Mouse (Mus musculus) heart, embryonic 14.5 days (tissue): ENCODE measurements around the gene Prelp. TPM values are rescaled to one million over a fixed set of nuclear protein-coding genes. Genes with fewer than 3 reads are reported as not detected.
"Not testable (repeated sequence)": the region's sequence is repeated elsewhere in the genome, so short reads cannot be mapped to it uniquely, and the experiment has no call there.

ENCODE experiments used
- ATAC-seq: fragments of 200-750 bp; cut with Nextera tagmentation; 2 replicates; pipeline ENCODE4 v1.8.0; 2017; ENCODE audit warnings: low read depth, moderate TSS enrichment; ENCODE audit not compliant: insufficient number of reproducible peaks, insufficient read depth, low FRiP score
- H3K27ac ChIP-seq, 2 experiments: fragments of 200-500 bp in 1 of 2; fragments of 300-500 bp in 1 of 2; sonication (generic) in 1 of 2; replicated peaks in 1 of 2; 2 replicates each; pipeline ENCODE4 v1.5.1; 2012 to 2014; ENCODE audit warnings: low read depth in 2 of 2, low read length in 2 of 2, control low read depth in 1 of 2, mild to moderate bottlenecking in 1 of 2, mixed read lengths in 1 of 2; ENCODE audit not compliant: control insufficient read depth in 1 of 2, insufficient read depth in 1 of 2
- H3K27me3 ChIP-seq: fragments of 300-500 bp; sonication (generic); 2 replicates; pipeline ENCODE4 v1.6.1; 2014; ENCODE audit warnings: mild to moderate bottlenecking, low read length, control low read depth; ENCODE audit not compliant: control insufficient read depth, insufficient read depth
- H3K36me3 ChIP-seq: fragments of 300-500 bp; sonication (generic); 2 replicates; pipeline ENCODE4 v1.6.1; 2014; ENCODE audit warnings: mild to moderate bottlenecking, control low read depth, low read length, mixed read lengths; ENCODE audit not compliant: control insufficient read depth, insufficient read depth
- H3K4me1 ChIP-seq, 2 experiments: fragments of 200-500 bp in 1 of 2; fragments of 300-500 bp in 1 of 2; sonication (generic) in 1 of 2; 2 replicates each; pipeline ENCODE4 v1.6.1; 2012 to 2014; ENCODE audit warnings: low read length in 2 of 2, control low read depth in 1 of 2, mixed read lengths in 1 of 2; ENCODE audit not compliant: control insufficient read depth in 2 of 2, insufficient read depth in 2 of 2
- H3K4me2 ChIP-seq: fragments of 300-500 bp; sonication (generic); 2 replicates; pipeline ENCODE4 v1.6.1; 2014; ENCODE audit warnings: mild to moderate bottlenecking, low read length
- H3K4me3 ChIP-seq, 2 experiments: fragments of 200-500 bp in 1 of 2; fragments of 300-500 bp in 1 of 2; sonication (generic) in 1 of 2; 2 replicates each; pipeline ENCODE4 v1.5.1; 2012 to 2014; ENCODE audit warnings: low read length in 2 of 2, mild to moderate bottlenecking in 2 of 2, control low read depth in 1 of 2, low read depth in 1 of 2, moderate library complexity in 1 of 2; ENCODE audit not compliant: control insufficient read depth in 1 of 2, insufficient read depth in 1 of 2
- H3K9ac ChIP-seq: fragments of 300-500 bp; sonication (generic); 2 replicates; pipeline ENCODE4 v1.6.1; 2014; ENCODE audit warnings: mild to moderate bottlenecking, low read length
- H3K9me3 ChIP-seq: fragments of 300-500 bp; sonication (generic); 2 replicates; pipeline ENCODE4 v1.6.1; 2016; ENCODE audit warnings: low read length, control low read depth; ENCODE audit not compliant: control insufficient read depth
- WGBS: fragments of 180-500 bp; shearing (Covaris S2); extraction: QIAGEN DNeasy Blood & Tissue Kit; methylation state at CpG from one replicate; pipeline ENCODE4 v1.1.7; 2014; 5-methylcytosine and 5-hydroxymethylcytosine counted together
- polyA plus RNA-seq: library from polyadenylated mRNA; unstranded; fragments of >200 nt; fragmentation: Nextera tagmentation; extraction: Ambion mirVana; gene quantifications from 2 replicates; pipeline ENCODE4 v1.2.1, GENCODE M21; 2014

The Prelp gene
- polyA plus RNA-seq, 1 experiment from 2014 or later, result 2.1 TPM

- H3K4me2 ChIP-seq, H3K27ac ChIP-seq, ATAC-seq, H3K9me3 ChIP-seq, H3K4me3 ChIP-seq, H3K27me3 ChIP-seq, H3K9ac ChIP-seq, H3K36me3 ChIP-seq: not testable (repeated sequence)
- H3K4me1 ChIP-seq, result peaks cover 13 to 25% of the 10 kb centered on the region in 2 experiments
- 86% methylated on average over 1 of the region's 1 CpGs for WGBS
Measured at GRCm38 (mm10) chr1:133963578-133963977, 42.4 kb upstream of the Prelp start.

- H3K4me2 ChIP-seq, H3K27me3 ChIP-seq, ATAC-seq, H3K9me3 ChIP-seq, H3K27ac ChIP-seq, H3K4me3 ChIP-seq, H3K9ac ChIP-seq, H3K36me3 ChIP-seq: not testable (repeated sequence)
- 80% methylated on average over 3 of the region's 3 CpGs for WGBS
- H3K4me1 ChIP-seq, result peaks cover 13 to 25% of the 10 kb centered on the region in 2 experiments
Measured at GRCm38 (mm10) chr1:133963128-133963527, 41.9 kb upstream of the Prelp start.

- Histone ChIP-seq H3K27ac (peak overlapping the region; percentile 57 to 82), H3K36me3 (no peaks in the 10 kb centered on the region), H3K4me1 (peaks cover 13 to 22% of the 10 kb centered on the region in 2 experiments), H3K9ac (peak overlapping the region; percentile 54), H3K27me3 (no peaks in the 10 kb centered on the region), H3K4me3 (peak overlapping the region; percentile 5 to 24; a peak in 2 of 4 replicates), H3K9me3 (no peaks in the 10 kb centered on the region), H3K4me2 (peak overlapping the region; percentile 53)
- WGBS, result 6% methylated on average over 18 of the region's 18 CpGs
- peak; percentile 92 for ATAC-seq
Measured at GRCm38 (mm10) chr1:133961281-133962134, 40.3 kb upstream of the Prelp start.

GRCm38 (mm10) chr1:133959521-133959920 lies 38.3 kb upstream of the Prelp start:
- Histone ChIP-seq H3K4me1 (peaks cover 19 to 21% of the 10 kb centered on the region in 2 experiments), H3K9me3 (no peaks in the 10 kb centered on the region), H3K9ac (no peak overlapping the region), H3K4me2 (no peak overlapping the region), H3K36me3 (no peaks in the 10 kb centered on the region), H3K27me3 (no peaks in the 10 kb centered on the region), H3K27ac (no peak overlapping the region), H3K4me3 (no peak overlapping the region)
- ATAC-seq, result no peak
- 71% methylated on average over 5 of the region's 5 CpGs for WGBS

DNA sequence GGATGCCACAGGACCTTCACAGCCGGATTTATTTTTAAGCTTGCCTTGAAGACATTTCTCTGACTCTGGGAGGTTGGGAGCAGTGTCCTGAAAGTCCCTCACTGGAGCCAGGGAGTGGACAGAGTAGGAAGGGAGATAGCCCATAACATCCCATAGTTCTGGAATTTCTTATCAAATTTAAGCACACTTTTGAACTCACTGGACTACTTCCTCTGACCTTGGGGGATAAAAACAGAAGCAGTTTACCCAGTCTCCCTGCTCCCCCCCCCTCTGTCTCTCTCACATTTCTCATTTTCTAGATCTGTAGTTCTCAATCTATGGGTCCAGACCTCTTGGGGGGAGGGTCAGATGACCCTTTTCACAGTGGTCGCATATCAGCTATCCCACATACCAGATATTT lies 32.8 kb upstream of the Prelp start:
- Histone ChIP-seq H3K27ac (peak overlapping the region in 1 of 2 experiments; percentile 7; a peak in 1 of 4 replicates), H3K27me3 (no peaks in the 10 kb centered on the region), H3K4me2 (no peak overlapping the region), H3K4me1 (peaks cover 20 to 22% of the 10 kb centered on the region in 2 experiments), H3K9ac (no peak overlapping the region), H3K36me3 (no peaks in the 10 kb centered on the region), H3K9me3 (no peaks in the 10 kb centered on the region), H3K4me3 (no peak overlapping the region)
- WGBS, result 23% methylated on average over 2 of the region's 2 CpGs
- peak; percentile 7; the same call in 1 of the 2 replicates for ATAC-seq

DNA sequence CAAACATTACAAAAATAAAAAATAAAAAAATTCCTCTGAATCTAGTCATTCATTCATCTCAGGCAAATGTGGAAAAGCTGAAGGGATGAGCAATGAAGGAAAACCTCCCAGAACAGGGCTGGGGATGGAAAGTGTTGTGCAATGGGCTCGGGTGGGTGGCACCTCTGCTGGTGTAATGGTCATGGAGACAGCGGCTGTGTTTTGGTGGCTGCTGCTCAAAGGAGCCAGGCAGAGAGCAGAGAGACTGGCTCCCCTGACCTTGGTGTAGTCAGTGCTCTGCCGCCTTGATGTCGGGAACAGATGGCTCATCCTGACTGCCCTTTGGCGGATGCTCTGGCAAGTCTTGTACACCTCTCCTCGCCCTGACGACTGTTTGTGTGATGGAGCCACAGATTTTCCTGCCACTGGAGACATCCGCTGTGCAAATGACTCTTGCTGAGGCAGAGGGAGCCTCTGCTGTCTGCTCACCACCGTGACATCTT lies 32.1 kb upstream of the Prelp start:
- Histone ChIP-seq H3K4me3 (no peak overlapping the region), H3K4me1 (peaks cover 20 to 22% of the 10 kb centered on the region in 2 experiments), H3K27ac (0 out of 4 replicates have a peak overlapping the region, but pooled peaks of 1 of the 2 experiments have one; percentile 7), H3K36me3 (no peaks in the 10 kb centered on the region), H3K4me2 (no peak overlapping the region), H3K27me3 (no peaks in the 10 kb centered on the region), H3K9me3 (no peaks in the 10 kb centered on the region), H3K9ac (no peak overlapping the region)
- ATAC-seq, result no peak
- WGBS, result 42% methylated on average over 9 of the region's 9 CpGs

- Histone ChIP-seq H3K36me3 (no peaks in the 10 kb centered on the region), H3K4me2 (no peak overlapping the region), H3K27me3 (no peaks in the 10 kb centered on the region), H3K4me1 (peaks cover 20 to 22% of the 10 kb centered on the region in 2 experiments), H3K4me3 (no peak overlapping the region), H3K9ac (no peak overlapping the region), H3K9me3 (no peaks in the 10 kb centered on the region), H3K27ac (no peak overlapping the region)
- no peak for ATAC-seq
- 45% methylated on average over 6 of the region's 6 CpGs for WGBS
Measured at GRCm38 (mm10) chr1:133951598-133951997, 30.4 kb upstream of the Prelp start.
